Mouse (Mus musculus) C2C12 (cell line): Measurements from ENCODE around the gene Fblim1.

ENCODE experiments used
- CEBPB ChIP-seq: IDR thresholded peaks from one replicate; pipeline ENCODE4 v1.6.1; 2011; ENCODE audit warnings: low read depth, mild to moderate bottlenecking, control low read depth, moderate library complexity
- CTCF ChIP-seq: IDR thresholded peaks from one replicate; pipeline ENCODE4 v1.5.1; 2011; ENCODE audit not compliant: control insufficient read depth, insufficient read depth, insufficient read length
- MYOG ChIP-seq: IDR thresholded peaks from one replicate; pipeline ENCODE4 v1.6.1; 2011; ENCODE audit not compliant: control insufficient read depth, insufficient read length; ENCODE audit errors: extremely low read depth
- USF1 ChIP-seq: IDR thresholded peaks from one replicate; pipeline ENCODE4 v1.6.1; 2011; ENCODE audit warnings: low read depth, mild to moderate bottlenecking, control low read depth, moderate library complexity

- TF ChIP-seq CTCF (no peak), USF1 (no peak), MYOG (no peak), CEBPB (no peak)
These were observed 10.2 kb downstream of the Fblim1 start for GRCm38 (mm10) chr4:141595605-141596268.
